Mouse (Mus musculus): ENCODE data around the gene Dlgap4.

DNA sequence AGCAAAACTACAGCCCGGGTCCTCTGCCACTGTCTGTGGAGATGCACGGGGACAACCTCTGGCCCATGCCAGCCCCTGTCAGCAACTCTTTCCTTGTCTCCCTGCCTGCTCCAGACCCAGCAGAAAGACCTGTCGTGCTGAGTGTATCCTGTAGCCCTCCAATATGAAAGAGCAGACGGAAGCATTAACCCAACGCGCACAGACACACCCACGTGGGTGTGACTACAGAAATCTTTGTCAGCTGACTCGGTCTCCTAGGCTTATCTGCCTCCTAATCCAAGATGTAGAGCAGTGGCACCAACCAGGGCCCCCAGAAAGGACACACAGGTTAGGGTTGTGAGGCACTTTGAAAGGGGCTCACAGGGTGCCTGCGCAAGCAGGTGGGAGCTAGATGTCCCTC, 9.8 kb upstream of the Dlgap4 start:
- TF ChIP-seq CTCF (IDR thresholded peaks at IDR 0.05; ENCODE audit: extremely low read depth, insufficient read depth, low read length) (no peak), POLR2A (IDR thresholded peaks at IDR 0.05; ENCODE audit: extremely low read depth, insufficient read depth, low read length) (no peak)
